Mouse (Mus musculus) bone marrow macrophage, adult 2 months (primary cell): ENCODE measurements at regions not wholly inside any gene's neighbourhood (a gene's known extent, or its start where the extent isn't known, plus 50 kb on each side); places are given as distances from the start of the nearest gene placed in this dataset.
A peak's percentile ranks its signal among the peaks of the same experiment; 100 is the strongest.

ENCODE experiments used
- H3K27ac ChIP-seq: 2 replicates; pipeline ENCODE4 v1.5.1; 2012; ENCODE audit warnings: low read depth, low read length; ENCODE audit not compliant: insufficient read depth
- H3K4me1 ChIP-seq: 2 replicates; pipeline ENCODE4 v1.6.1; 2012; ENCODE audit warnings: low read length; ENCODE audit not compliant: control insufficient read depth, insufficient read depth
- H3K4me3 ChIP-seq: 2 replicates; pipeline ENCODE4 v1.5.1; 2012; ENCODE audit warnings: mild to moderate bottlenecking, low read length, moderate library complexity; ENCODE audit not compliant: insufficient read depth
- CTCF ChIP-seq: IDR thresholded peaks from 2 replicates; pipeline ENCODE4 v1.5.1; 2012; ENCODE audit warnings: low read depth, mild to moderate bottlenecking, low read length, moderate library complexity
- POLR2A ChIP-seq: IDR thresholded peaks from 2 replicates; pipeline ENCODE4 v1.6.1; 2012; ENCODE audit warnings: mild to moderate bottlenecking, low read depth, low read length, borderline replicate concordance

GRCm38 (mm10) chr10:96881212-96881611 lies 264.4 kb downstream of the Btg1 start:
- no peak overlapping the region for H3K27ac ChIP-seq
- no peak overlapping the region for H3K4me3 ChIP-seq
- TF ChIP-seq CTCF (no peak), POLR2A (no peak)
- peaks cover 14% of the 10 kb centered on the region for H3K4me1 ChIP-seq

- no peak for TF ChIP-seq POLR2A
- no peak for TF ChIP-seq CTCF
- Histone ChIP-seq H3K4me1 (peaks cover 10% of the 10 kb centered on the region), H3K4me3 (no peak overlapping the region), H3K27ac (no peak overlapping the region)
Observed at GRCm38 (mm10) chr10:96881660-96882059, 264.9 kb downstream of the Btg1 start.

- no peak overlapping the region for H3K4me3 ChIP-seq
- peaks cover 7% of the 10 kb centered on the region for H3K4me1 ChIP-seq
- peak overlapping the region; percentile 15 for H3K27ac ChIP-seq
- TF ChIP-seq POLR2A: no peak
- TF ChIP-seq CTCF: no peak
Observed at GRCm38 (mm10) chr10:96901150-96901549, 284.3 kb downstream of the Btg1 start.

- TF ChIP-seq POLR2A (no peak), CTCF (no peak)
- no peak overlapping the region for H3K27ac ChIP-seq
- H3K4me1 ChIP-seq: peaks cover 14% of the 10 kb centered on the region
- H3K4me3 ChIP-seq: no peak overlapping the region
Observed at GRCm38 (mm10) chr10:96905098-96905809, 288.4 kb downstream of the Btg1 start.

GRCm38 (mm10) chr10:96909661-96910315 lies 293.0 kb downstream of the Btg1 start:
- peaks cover 9% of the 10 kb centered on the region for H3K4me1 ChIP-seq
- no peak for TF ChIP-seq POLR2A
- TF ChIP-seq CTCF: no peak
- peak overlapping the region; percentile 25 for H3K27ac ChIP-seq
- H3K4me3 ChIP-seq: no peak overlapping the region

GRCm38 (mm10) chr10:96921181-96921580 lies 304.4 kb downstream of the Btg1 start:
- Histone ChIP-seq H3K27ac (no peak overlapping the region), H3K4me1 (no peaks in the 10 kb centered on the region), H3K4me3 (no peak overlapping the region)
- TF ChIP-seq CTCF (no peak), POLR2A (no peak)

GRCm38 (mm10) chr10:96924266-96924672 lies 307.5 kb downstream of the Btg1 start:
- Histone ChIP-seq H3K4me3 (no peak overlapping the region), H3K27ac (no peak overlapping the region), H3K4me1 (no peaks in the 10 kb centered on the region)
- TF ChIP-seq POLR2A (no peak), CTCF (no peak)

- Histone ChIP-seq H3K4me3 (no peak overlapping the region), H3K27ac (no peak overlapping the region), H3K4me1 (no peaks in the 10 kb centered on the region)
- TF ChIP-seq CTCF (no peak), POLR2A (no peak)
Observed at GRCm38 (mm10) chr10:96924722-96925121, 307.9 kb downstream of the Btg1 start.

GRCm38 (mm10) chr10:96925771-96926170 lies 309.0 kb downstream of the Btg1 start:
- no peak overlapping the region for H3K27ac ChIP-seq
- no peak for TF ChIP-seq CTCF
- TF ChIP-seq POLR2A: no peak
- no peak overlapping the region for H3K4me3 ChIP-seq
- H3K4me1 ChIP-seq: no peaks in the 10 kb centered on the region

GRCm38 (mm10) chr10:96934661-96935060 lies 317.9 kb downstream of the Btg1 start:
- Histone ChIP-seq H3K27ac (no peak overlapping the region), H3K4me1 (no peaks in the 10 kb centered on the region), H3K4me3 (no peak overlapping the region)
- TF ChIP-seq CTCF: no peak
- no peak for TF ChIP-seq POLR2A
